Mouse (Mus musculus) spleen, adult 2 months (tissue): ENCODE results near the gene Ubl5. TPM values are rescaled to one million over a fixed set of nuclear protein-coding genes. Genes with fewer than 3 reads are reported as not detected.
"Not testable (repeated sequence)": the region's sequence is repeated elsewhere in the genome, so short reads cannot be mapped to it uniquely, and the experiment has no call there.

ENCODE experiments used
- DNase-seq, 2 experiments: peaks; one replicate each; pipeline versions ENCODE4 v3.0.0 to v3.0.0-alpha.2; 2012 to 2021; ENCODE audit warnings: low spot score in 2 of 2, low read depth in 1 of 2
- H3K27ac ChIP-seq: fragments of 200-500 bp; 2 replicates; pipeline ENCODE4 v1.5.1; 2012; ENCODE audit warnings: low read length, inconsistent platforms; ENCODE audit not compliant: insufficient read depth
- H3K27me3 ChIP-seq: fragments of 200-500 bp; 2 replicates; pipeline ENCODE4 v1.6.1; 2012; ENCODE audit warnings: mild to moderate bottlenecking, moderate library complexity, low read length, inconsistent platforms; ENCODE audit not compliant: control insufficient read depth, insufficient read depth
- H3K36me3 ChIP-seq: fragments of 200-500 bp; 2 replicates; pipeline ENCODE4 v1.6.1; 2012; ENCODE audit warnings: mild to moderate bottlenecking, low read length, inconsistent platforms; ENCODE audit not compliant: control insufficient read depth, insufficient read depth
- H3K4me1 ChIP-seq: fragments of 200-500 bp; 2 replicates; pipeline ENCODE4 v1.6.1; 2011; ENCODE audit warnings: inconsistent platforms; ENCODE audit not compliant: control insufficient read depth, insufficient read depth, insufficient read length
- H3K4me3 ChIP-seq: fragments of 200-500 bp; 2 replicates; pipeline ENCODE4 v1.5.1; 2011; ENCODE audit warnings: mild to moderate bottlenecking, inconsistent platforms; ENCODE audit not compliant: insufficient read depth, insufficient read length; ENCODE audit errors: extremely low read depth
- CTCF ChIP-seq: fragments of 200-500 bp; IDR thresholded peaks from 2 replicates; pipeline ENCODE4 v1.5.1; 2011; ENCODE audit warnings: mild to moderate bottlenecking, inconsistent platforms; ENCODE audit not compliant: insufficient read depth, insufficient read length, insufficient replicate concordance; ENCODE audit errors: extremely low read depth
- POLR2A ChIP-seq: fragments of 200-500 bp; IDR thresholded peaks from 2 replicates; pipeline ENCODE4 v1.6.1; 2011; ENCODE audit warnings: low read depth, low read length, inconsistent platforms
- WGBS: fragments of 180-500 bp; shearing (Covaris S2); methylation state at CpG from one replicate; pipeline ENCODE4 v1.1.7; 2018; 5-methylcytosine and 5-hydroxymethylcytosine counted together
- polyA plus RNA-seq: library from polyadenylated mRNA; depleted of rRNA; stranded (reverse); fragments of >200 nt; gene quantifications from 2 replicates; pipeline ENCODE4 v1.2.3, GENCODE M21; 2012

Ubl5 gene
- polyA plus RNA-seq, 1 experiment = 178 TPM

- no peak for DNase-seq
- 92% methylated on average over 2 of the region's 2 CpGs for WGBS
- Histone ChIP-seq H3K27me3 (no peaks in the 10 kb centered on the region), H3K27ac (no peak overlapping the region), H3K4me3 (no peak overlapping the region), H3K4me1 (no peaks in the 10 kb centered on the region), H3K36me3 (0 out of 2 replicates have a peak, but pooled peaks cover 1% of the 10 kb centered on the region)
- no peak for TF ChIP-seq CTCF
Observed at GRCm38 (mm10) chr9:20616685-20617084, 26.0 kb upstream of the Ubl5 start.

GRCm38 (mm10) chr9:20631332-20631731 lies 11.3 kb upstream of the Ubl5 start:
- Histone ChIP-seq H3K4me3 (no peak overlapping the region), H3K27ac (no peak overlapping the region), H3K4me1 (peaks cover 4% of the 10 kb centered on the region; the same call in 1 of the 2 replicates), H3K36me3 (no peaks in the 10 kb centered on the region), H3K27me3 (no peaks in the 10 kb centered on the region)
- TF ChIP-seq CTCF = no peak
- no peak for TF ChIP-seq POLR2A
- no peak for DNase-seq
- 84% methylated on average over 2 of the region's 2 CpGs for WGBS

GRCm38 (mm10) chr9:20635676-20636075 lies 7.0 kb upstream of the Ubl5 start:
- not testable (repeated sequence) for H3K4me3 ChIP-seq, DNase-seq, H3K27me3 ChIP-seq, H3K27ac ChIP-seq
- WGBS = 73% methylated on average over 8 of the region's 8 CpGs
- H3K4me1 ChIP-seq = peaks cover 10% of the 10 kb centered on the region; the same call in 1 of the 2 replicates
- H3K36me3 ChIP-seq = peaks cover 15% of the 10 kb centered on the region

- TF ChIP-seq CTCF = no peak
- TF ChIP-seq POLR2A = no peak
- H3K27ac ChIP-seq = peak overlapping the region; percentile 74
- H3K4me1 ChIP-seq = peaks cover 10% of the 10 kb centered on the region; the same call in 1 of the 2 replicates
- peak in 1 of 2 experiments; percentile 42 for DNase-seq
- 21% methylated on average over 3 of the region's 3 CpGs for WGBS
- peaks cover 15% of the 10 kb centered on the region for H3K36me3 ChIP-seq
- no peak overlapping the region for H3K4me3 ChIP-seq
- no peaks in the 10 kb centered on the region for H3K27me3 ChIP-seq
Observed at GRCm38 (mm10) chr9:20636256-20636655, 6.4 kb upstream of the Ubl5 start.

GRCm38 (mm10) chr9:20636790-20637189 lies 5.9 kb upstream of the Ubl5 start:
- Histone ChIP-seq H3K27me3 (no peaks in the 10 kb centered on the region), H3K4me1 (peaks cover 11% of the 10 kb centered on the region), H3K4me3 (no peak overlapping the region), H3K36me3 (peaks cover 15% of the 10 kb centered on the region), H3K27ac (peak overlapping the region; percentile 72)
- no peak for DNase-seq
- 93% methylated on average over 2 of the region's 2 CpGs for WGBS
- TF ChIP-seq POLR2A (no peak), CTCF (no peak)

- no peak overlapping the region for H3K27ac ChIP-seq
- no peak for DNase-seq
Observed at GRCm38 (mm10) chr9:20638552-20638951, 4.1 kb upstream of the Ubl5 start.

GRCm38 (mm10) chr9:20639486-20639885 lies 3.2 kb upstream of the Ubl5 start:
- 71% methylated on average over 4 of the region's 4 CpGs for WGBS
- H3K4me1 ChIP-seq = peaks cover 21% of the 10 kb centered on the region
- no peaks in the 10 kb centered on the region for H3K27me3 ChIP-seq
- TF ChIP-seq POLR2A (no peak), CTCF (no peak)
- H3K36me3 ChIP-seq = peaks cover 17% of the 10 kb centered on the region
- H3K4me3 ChIP-seq = no peak overlapping the region
- no peak overlapping the region for H3K27ac ChIP-seq
- no peak for DNase-seq

More at GRCm38 (mm10) chr9:20638552-20638951, 4.1 kb upstream of the Ubl5 start:
- no peak overlapping the region for H3K4me3 ChIP-seq
- H3K4me1 ChIP-seq = peaks cover 21% of the 10 kb centered on the region
- H3K27me3 ChIP-seq = no peaks in the 10 kb centered on the region
- H3K36me3 ChIP-seq = peaks cover 17% of the 10 kb centered on the region
- WGBS = 95% methylated on average over 19 of the region's 19 CpGs
- TF ChIP-seq POLR2A (no peak), CTCF (no peak)

GRCm38 (mm10) chr9:20641501-20641900 lies 1.2 kb upstream of the Ubl5 start:
- H3K4me1 ChIP-seq = peaks cover 16% of the 10 kb centered on the region
- DNase-seq = no peak
- H3K36me3 ChIP-seq = peaks cover 18% of the 10 kb centered on the region
- no peak overlapping the region for H3K27ac ChIP-seq
- no peaks in the 10 kb centered on the region for H3K27me3 ChIP-seq
- TF ChIP-seq CTCF (no peak), POLR2A (no peak)
- 40% methylated on average over 6 of the region's 6 CpGs for WGBS
- H3K4me3 ChIP-seq = no peak overlapping the region
